Mouse (Mus musculus) midbrain, embryonic 16.5 days (tissue): ENCODE measurements at regions not wholly inside any gene's neighbourhood (a gene's known extent, or its start where the extent isn't known, plus 50 kb on each side); places are given as distances from the start of the nearest gene placed in this dataset.

Experiments used
- ATAC-seq: fragments of 200-750 bp; cut with Nextera tagmentation; 2 replicates; pipeline ENCODE4 v1.8.0; 2017; ENCODE audit warnings: moderate TSS enrichment
- H3K27ac ChIP-seq: fragments of 300-500 bp; sonication (generic); 2 replicates; pipeline ENCODE4 v1.5.1; 2014; ENCODE audit warnings: mild to moderate bottlenecking, low read length, mixed read lengths
- H3K27me3 ChIP-seq: fragments of 300-500 bp; sonication (generic); 2 replicates; pipeline ENCODE4 v1.6.1; 2014; ENCODE audit warnings: low read depth, low read length, mixed read lengths; ENCODE audit not compliant: control insufficient read depth, insufficient read depth
- H3K36me3 ChIP-seq: fragments of 300-500 bp; sonication (generic); 2 replicates; pipeline ENCODE4 v1.6.1; 2014; ENCODE audit warnings: mild to moderate bottlenecking, low read length, moderate library complexity, mixed read lengths; ENCODE audit not compliant: control insufficient read depth, insufficient read depth
- H3K4me1 ChIP-seq: fragments of 300-500 bp; sonication (generic); 2 replicates; pipeline ENCODE4 v1.6.1; 2014; ENCODE audit warnings: mild to moderate bottlenecking, low read length, mixed read lengths; ENCODE audit not compliant: control insufficient read depth, insufficient read depth
- H3K4me2 ChIP-seq: fragments of 300-500 bp; sonication (generic); 2 replicates; pipeline ENCODE4 v1.6.1; 2014; ENCODE audit warnings: mild to moderate bottlenecking, low read length, mixed read lengths
- H3K4me3 ChIP-seq: fragments of 300-500 bp; sonication (generic); 2 replicates; pipeline ENCODE4 v1.5.1; 2014; ENCODE audit warnings: low read depth, mild to moderate bottlenecking, low read length, moderate library complexity, mixed read lengths
- H3K9ac ChIP-seq: fragments of 300-500 bp; sonication (generic); 2 replicates; pipeline ENCODE4 v1.6.1; 2014; ENCODE audit warnings: low read depth, low read length, mixed read lengths
- H3K9me3 ChIP-seq: fragments of 300-500 bp; sonication (generic); replicated peaks from 2 replicates; pipeline ENCODE4 v1.6.1; 2014; ENCODE audit warnings: mild to moderate bottlenecking, low read length, mixed read lengths; ENCODE audit not compliant: control insufficient read depth, poor library complexity, severe bottlenecking
- WGBS: fragments of 180-500 bp; shearing (Covaris S2); extraction: QIAGEN DNeasy Blood & Tissue Kit; methylation state at CpG from one replicate; pipeline ENCODE4 v1.1.7; 2014; 5-methylcytosine and 5-hydroxymethylcytosine counted together

DNA sequence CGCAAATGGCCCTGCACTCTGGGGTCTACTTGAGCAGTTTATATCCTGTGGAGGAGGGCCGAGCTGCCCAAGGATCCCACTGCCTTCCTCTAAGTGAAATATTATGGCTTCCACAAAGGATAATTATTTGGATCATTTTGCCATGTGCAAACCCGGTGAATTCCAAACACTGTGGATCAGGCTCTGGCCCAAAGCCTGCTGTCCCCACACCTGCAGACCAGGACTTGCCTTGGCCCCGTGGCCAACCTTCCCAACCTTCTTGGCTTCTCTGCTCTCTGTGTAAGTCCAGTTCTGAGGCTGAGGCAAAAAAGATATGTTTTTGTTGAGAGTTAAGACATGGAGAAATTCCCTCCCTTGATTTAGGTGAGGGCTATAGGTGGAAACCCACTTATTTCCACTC lies 234.0 kb downstream of the Snx10 start:
- H3K4me2 ChIP-seq, result no peak overlapping the region
- H3K4me1 ChIP-seq, result peaks cover 9% of the 10 kb centered on the region
- H3K36me3 ChIP-seq, result no peaks in the 10 kb centered on the region
- 88% methylated on average over 4 of the region's 4 CpGs for WGBS
- H3K27ac ChIP-seq, result no peak overlapping the region
- H3K4me3 ChIP-seq, result no peak overlapping the region
- H3K9me3 ChIP-seq, result no peaks in the 10 kb centered on the region
- ATAC-seq, result no peak
- no peaks in the 10 kb centered on the region for H3K27me3 ChIP-seq
- no peak overlapping the region for H3K9ac ChIP-seq

DNA sequence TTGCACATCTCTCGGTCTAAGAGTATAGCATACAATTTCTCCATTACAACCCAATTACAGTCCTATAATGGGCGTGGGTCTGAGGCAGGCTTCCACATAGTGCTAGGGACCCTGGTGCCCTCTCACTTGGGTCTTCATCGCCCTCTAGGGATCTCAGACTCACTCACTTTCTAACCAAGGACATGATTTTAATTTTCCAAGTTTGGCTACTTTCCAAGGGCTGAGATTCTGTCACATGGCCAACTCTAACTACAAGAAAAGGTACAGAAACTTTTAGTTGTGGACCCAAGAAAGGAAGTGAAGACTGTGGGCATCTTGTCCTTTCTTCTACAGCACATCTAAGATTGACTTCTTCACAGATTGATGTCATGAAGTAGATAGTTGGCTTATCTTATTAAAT lies 235.1 kb downstream of the Snx10 start:
- Histone ChIP-seq H3K4me1 (peaks cover 6% of the 10 kb centered on the region), H3K9me3 (no peaks in the 10 kb centered on the region), H3K4me3 (no peak overlapping the region), H3K27ac (no peak overlapping the region), H3K4me2 (no peak overlapping the region), H3K36me3 (no peaks in the 10 kb centered on the region), H3K9ac (no peak overlapping the region), H3K27me3 (no peaks in the 10 kb centered on the region)
- WGBS, result 85% methylated on average over 3 of the region's 3 CpGs
- no peak for ATAC-seq

DNA sequence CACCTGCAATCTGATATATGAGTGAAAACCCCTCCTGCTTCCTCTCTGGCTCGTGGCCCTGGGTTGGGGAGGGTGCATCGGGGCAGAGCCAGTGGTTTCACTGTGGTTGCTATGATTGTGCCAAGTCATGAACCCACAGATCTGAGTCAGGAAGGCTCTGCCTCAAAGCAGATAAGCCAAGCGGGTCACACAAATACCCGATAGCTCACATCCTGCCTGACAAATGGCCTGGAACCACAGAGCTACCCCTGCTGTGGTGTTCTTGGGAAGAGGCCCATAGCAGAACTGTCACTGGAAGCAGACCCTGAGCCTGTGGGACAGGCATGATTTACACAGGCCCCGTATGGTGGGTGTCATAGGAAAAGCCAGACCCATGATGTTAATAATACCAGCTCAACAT lies 236.7 kb downstream of the Snx10 start:
- Histone ChIP-seq H3K9me3 (no peaks in the 10 kb centered on the region), H3K9ac (no peak overlapping the region), H3K27me3 (no peaks in the 10 kb centered on the region), H3K4me2 (no peak overlapping the region), H3K4me3 (no peak overlapping the region), H3K4me1 (no peaks in the 10 kb centered on the region), H3K36me3 (no peaks in the 10 kb centered on the region), H3K27ac (no peak overlapping the region)
- 77% methylated on average over 5 of the region's 5 CpGs for WGBS
- ATAC-seq, result no peak

GRCm38 (mm10) chr6:51761506-51761905 lies 237.8 kb downstream of the Snx10 start:
- H3K4me2 ChIP-seq, result no peak overlapping the region
- WGBS, result 79% methylated on average over 5 of the region's 5 CpGs
- ATAC-seq, result no peak
- H3K27ac ChIP-seq, result no peak overlapping the region
- H3K36me3 ChIP-seq, result no peaks in the 10 kb centered on the region
- H3K4me1 ChIP-seq, result peaks cover 3% of the 10 kb centered on the region
- H3K9ac ChIP-seq, result no peak overlapping the region
- H3K9me3 ChIP-seq, result no peaks in the 10 kb centered on the region
- no peak overlapping the region for H3K4me3 ChIP-seq
- H3K27me3 ChIP-seq, result no peaks in the 10 kb centered on the region

DNA sequence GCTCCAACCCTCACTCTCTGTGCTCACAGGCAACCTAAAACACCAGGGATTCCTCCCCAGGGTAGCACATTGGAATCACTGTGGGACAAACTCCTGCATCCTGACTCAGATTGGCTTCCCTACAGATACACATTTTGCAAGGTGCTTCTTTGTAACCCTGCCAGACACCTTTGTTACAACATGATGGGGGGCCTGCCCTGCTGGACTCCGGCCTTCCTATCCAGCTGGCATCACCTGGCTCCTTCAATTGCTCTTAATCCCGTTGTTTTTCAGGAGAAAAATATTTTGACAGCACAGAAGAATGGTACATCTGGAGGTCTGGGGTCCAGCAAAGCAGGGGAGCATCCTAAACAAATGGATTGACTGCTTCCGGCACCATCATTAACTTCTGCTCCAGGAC lies 242.8 kb downstream of the Snx10 start:
- no peaks in the 10 kb centered on the region for H3K27me3 ChIP-seq
- peak overlapping the region; percentile 58 for H3K27ac ChIP-seq
- no peak overlapping the region for H3K9ac ChIP-seq
- no peak overlapping the region for H3K4me2 ChIP-seq
- WGBS, result 28% methylated on average over 3 of the region's 3 CpGs
- no peak for ATAC-seq
- H3K4me1 ChIP-seq, result peaks cover 20% of the 10 kb centered on the region
- H3K4me3 ChIP-seq, result no peak overlapping the region
- no peaks in the 10 kb centered on the region for H3K36me3 ChIP-seq
- H3K9me3 ChIP-seq, result no peaks in the 10 kb centered on the region

GRCm38 (mm10) chr6:51767582-51768341 lies 244.1 kb downstream of the Snx10 start:
- Histone ChIP-seq H3K27ac (peak overlapping the region; percentile 84), H3K4me1 (peaks cover 20% of the 10 kb centered on the region), H3K9ac (peak overlapping the region; percentile 54), H3K9me3 (no peaks in the 10 kb centered on the region), H3K4me3 (peak overlapping the region; percentile 8; the same call in 1 of the 2 replicates), H3K36me3 (no peaks in the 10 kb centered on the region), H3K27me3 (no peaks in the 10 kb centered on the region), H3K4me2 (peak overlapping the region; percentile 46)
- ATAC-seq, result peak; percentile 85
- 2% methylated on average over 15 of the region's 15 CpGs for WGBS

- Histone ChIP-seq H3K9me3 (no peaks in the 10 kb centered on the region), H3K4me2 (no peak overlapping the region), H3K27ac (no peak overlapping the region), H3K4me1 (peaks cover 20% of the 10 kb centered on the region), H3K27me3 (no peaks in the 10 kb centered on the region), H3K4me3 (no peak overlapping the region), H3K36me3 (no peaks in the 10 kb centered on the region), H3K9ac (no peak overlapping the region)
- 88% methylated on average over 9 of the region's 9 CpGs for WGBS
- ATAC-seq, result no peak
Observed at GRCm38 (mm10) chr6:51771001-51771400, 241.3 kb downstream of the Skap2 start.

DNA sequence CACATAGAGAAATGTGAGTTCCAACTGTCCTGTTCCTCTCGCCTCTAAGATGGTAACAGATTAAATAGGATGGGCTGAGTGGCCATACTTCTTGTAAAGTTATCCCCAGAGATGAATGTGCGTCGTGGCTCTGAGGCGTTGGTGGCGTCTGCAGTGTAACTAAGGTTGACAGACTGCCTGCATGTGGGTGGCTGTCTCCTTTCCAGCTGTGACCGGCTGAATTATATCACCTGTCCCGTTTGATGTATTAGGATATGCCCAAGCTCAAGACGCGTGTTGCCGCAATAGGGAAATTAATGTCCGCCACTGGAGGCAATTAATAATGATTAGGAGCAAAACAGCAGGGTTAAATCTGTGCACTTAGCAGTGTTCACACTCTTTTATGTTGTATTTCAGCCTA lies 240.9 kb downstream of the Skap2 start:
- 80% methylated on average over 11 of the region's 11 CpGs for WGBS
- H3K9ac ChIP-seq, result no peak overlapping the region
- peaks cover 18% of the 10 kb centered on the region for H3K4me1 ChIP-seq
- ATAC-seq, result no peak
- H3K4me2 ChIP-seq, result no peak overlapping the region
- no peak overlapping the region for H3K27ac ChIP-seq
- H3K9me3 ChIP-seq, result no peaks in the 10 kb centered on the region
- H3K27me3 ChIP-seq, result no peaks in the 10 kb centered on the region
- H3K36me3 ChIP-seq, result no peaks in the 10 kb centered on the region
- H3K4me3 ChIP-seq, result no peak overlapping the region

- no peaks in the 10 kb centered on the region for H3K9me3 ChIP-seq
- no peak overlapping the region for H3K27ac ChIP-seq
- H3K36me3 ChIP-seq, result no peaks in the 10 kb centered on the region
- H3K9ac ChIP-seq, result no peak overlapping the region
- ATAC-seq, result no peak
- H3K4me2 ChIP-seq, result no peak overlapping the region
- 77% methylated on average over 3 of the region's 3 CpGs for WGBS
- H3K27me3 ChIP-seq, result no peaks in the 10 kb centered on the region
- no peak overlapping the region for H3K4me3 ChIP-seq
- H3K4me1 ChIP-seq, result no peaks in the 10 kb centered on the region
Observed at GRCm38 (mm10) chr6:51774771-51775170, 237.6 kb downstream of the Skap2 start.
